Mouse (Mus musculus) forebrain, embryonic 12.5 days (tissue): ENCODE data around the gene Pclo. TPM values are rescaled to one million over a fixed set of nuclear protein-coding genes. Genes with fewer than 3 reads are reported as not detected.
"Not testable (repeated sequence)": the region's sequence is repeated elsewhere in the genome, so short reads cannot be mapped to it uniquely, and the experiment has no call there.

Source experiments
- ATAC-seq: fragments of 200-750 bp; cut with Nextera tagmentation; 2 replicates; pipeline ENCODE4 v1.8.0; 2017; ENCODE audit warnings: moderate TSS enrichment; ENCODE audit not compliant: low FRiP score
- H3K27ac ChIP-seq: fragments of 300-500 bp; sonication (generic); 2 replicates; pipeline ENCODE4 v1.5.1; 2016; ENCODE audit warnings: mild to moderate bottlenecking
- H3K27me3 ChIP-seq: fragments of 300-500 bp; sonication (generic); 2 replicates; pipeline ENCODE4 v1.6.1; 2016; ENCODE audit warnings: mild to moderate bottlenecking
- H3K36me3 ChIP-seq: fragments of 300-500 bp; sonication (generic); replicated peaks from 2 replicates; pipeline ENCODE4 v1.6.1; 2016; ENCODE audit warnings: mild to moderate bottlenecking
- H3K4me1 ChIP-seq: fragments of 300-500 bp; sonication (generic); 2 replicates; pipeline ENCODE4 v1.6.1; 2016
- H3K4me2 ChIP-seq: fragments of 300-500 bp; sonication (generic); 2 replicates; pipeline ENCODE4 v1.6.1; 2016; ENCODE audit warnings: mild to moderate bottlenecking, moderate library complexity
- H3K4me3 ChIP-seq: fragments of 300-500 bp; sonication (generic); replicated peaks from 2 replicates; pipeline ENCODE4 v1.5.1; 2016; ENCODE audit warnings: mild to moderate bottlenecking
- H3K9ac ChIP-seq: fragments of 300-500 bp; sonication (generic); 2 replicates; pipeline ENCODE4 v1.6.1; 2016; ENCODE audit warnings: mild to moderate bottlenecking
- H3K9me3 ChIP-seq: fragments of 300-500 bp; sonication (generic); 2 replicates; pipeline ENCODE4 v1.6.1; 2016
- WGBS: fragments of 180-500 bp; shearing (Covaris S2); methylation state at CpG from one replicate; pipeline ENCODE4 v1.1.7; 2016; 5-methylcytosine and 5-hydroxymethylcytosine counted together
- polyA plus RNA-seq: library from polyadenylated mRNA; unstranded; fragments of >200 nt; fragmentation: Nextera tagmentation; extraction: Ambion mirVana; gene quantifications from 2 replicates; pipeline ENCODE4 v1.2.1, GENCODE M21; 2016

The Pclo gene
- polyA plus RNA-seq, 1 experiment from 2014 or later, result 3.0 TPM

DNA sequence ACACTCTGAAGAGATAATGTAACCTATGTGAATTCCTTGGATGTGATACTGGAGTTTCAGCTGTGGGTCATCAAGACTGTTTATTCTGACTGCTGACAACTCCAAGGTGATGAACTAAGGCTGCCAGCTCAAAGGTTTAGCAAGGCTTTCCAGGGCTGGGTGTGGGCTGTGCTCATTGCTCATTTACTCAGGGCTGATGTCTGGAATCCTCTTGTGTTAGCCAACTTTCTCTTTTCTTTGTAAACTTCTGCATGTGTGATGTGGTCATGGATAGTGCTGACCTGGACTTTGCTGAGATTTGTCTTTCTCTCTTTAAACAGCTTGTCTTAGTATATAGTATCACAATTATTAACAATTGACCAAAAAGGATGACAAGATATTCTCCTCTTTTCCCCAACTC lies 338.9 kb downstream of the Pclo start:
- H3K4me2 ChIP-seq, result no peak overlapping the region
- H3K27me3 ChIP-seq, result no peaks in the 10 kb centered on the region
- H3K9me3 ChIP-seq, result 0 out of 2 replicates have a peak, but pooled peaks cover 3% of the 10 kb centered on the region
- no peak for ATAC-seq
- H3K4me1 ChIP-seq, result no peaks in the 10 kb centered on the region
- no peak overlapping the region for H3K27ac ChIP-seq
- no peak overlapping the region for H3K9ac ChIP-seq
- no peak overlapping the region for H3K4me3 ChIP-seq
- no peaks in the 10 kb centered on the region for H3K36me3 ChIP-seq

- H3K4me2 ChIP-seq, H3K9me3 ChIP-seq, H3K4me1 ChIP-seq, H3K4me3 ChIP-seq, ATAC-seq, H3K9ac ChIP-seq, H3K27me3 ChIP-seq, H3K27ac ChIP-seq, H3K36me3 ChIP-seq: not testable (repeated sequence)
- WGBS, result 73% methylated on average over 2 of the region's 2 CpGs
Observed at GRCm38 (mm10) chr5:14885291-14885690, 370.6 kb downstream of the Pclo start.

GRCm38 (mm10) chr5:14892242-14892641 lies 377.5 kb downstream of the Pclo start:
- peaks cover 7% of the 10 kb centered on the region; the same call in 1 of the 2 replicates for H3K9me3 ChIP-seq
- no peak overlapping the region for H3K27ac ChIP-seq
- ATAC-seq, result no peak
- H3K4me3 ChIP-seq, result no peak overlapping the region
- no peaks in the 10 kb centered on the region for H3K27me3 ChIP-seq
- no peak overlapping the region for H3K9ac ChIP-seq
- H3K4me2 ChIP-seq, result no peak overlapping the region
- H3K36me3 ChIP-seq, result no peaks in the 10 kb centered on the region
- WGBS, result 81% methylated on average over 3 of the region's 3 CpGs
- H3K4me1 ChIP-seq, result no peaks in the 10 kb centered on the region

DNA sequence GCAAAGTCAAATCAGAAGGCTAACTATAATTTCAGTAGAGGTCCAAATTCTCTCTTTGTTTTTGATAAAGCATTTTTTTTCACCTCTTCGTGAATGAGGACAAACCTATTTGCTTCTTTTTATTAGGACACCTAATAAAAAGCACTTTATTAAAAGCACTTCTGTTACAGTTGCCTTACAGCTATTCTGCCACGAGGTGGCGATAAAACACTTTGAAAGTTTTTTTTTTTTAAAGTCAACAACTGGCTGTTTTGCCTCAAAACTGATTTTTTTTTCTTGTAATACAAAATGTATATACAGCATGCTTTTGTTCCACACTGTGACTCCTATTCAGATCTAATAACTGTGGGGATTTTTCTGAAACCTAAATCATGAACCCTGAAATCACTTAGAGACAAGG lies 388.8 kb downstream of the Pclo start:
- H3K27me3 ChIP-seq, H3K4me1 ChIP-seq, H3K27ac ChIP-seq, H3K36me3 ChIP-seq, H3K9ac ChIP-seq, H3K4me2 ChIP-seq, ATAC-seq, H3K4me3 ChIP-seq: not testable (repeated sequence)
- peaks cover 11% of the 10 kb centered on the region for H3K9me3 ChIP-seq
- WGBS, result 20% methylated on average over 3 of the region's 3 CpGs
